Mouse (Mus musculus): Measurements from ENCODE around the gene Tagap1.
"Not testable (repeated sequence)": the region's sequence is repeated elsewhere in the genome, so short reads cannot be mapped to it uniquely, and the experiment has no call there.

Tagap1 gene

DNA sequence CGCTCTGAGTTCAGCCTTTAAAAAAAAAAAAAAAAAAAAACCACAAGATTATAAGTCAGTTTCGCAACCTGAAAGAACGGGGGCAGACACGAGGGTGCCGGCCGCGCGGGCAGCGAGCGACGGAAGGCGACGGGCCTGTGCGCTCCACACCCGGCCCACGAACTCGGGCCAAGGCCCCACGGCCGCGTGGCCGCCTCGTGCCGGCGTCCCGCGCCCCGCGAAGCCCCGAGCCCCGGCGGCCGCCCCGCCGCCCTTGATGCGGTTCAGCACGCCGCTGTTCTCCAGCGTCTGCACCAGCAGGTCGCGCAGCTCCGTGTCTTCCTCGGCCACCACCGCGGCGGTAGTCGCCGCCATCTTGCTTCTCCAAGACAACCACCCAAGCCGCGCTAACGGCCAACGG is at the start of gene Tagap1:
Tagap1 (minus strand) TSS at position 381 of the 400 bp plus-strand sequence.
- not testable (repeated sequence) for DNase-seq (ENCODE audit: extremely low read depth, low read depth)

DNA sequence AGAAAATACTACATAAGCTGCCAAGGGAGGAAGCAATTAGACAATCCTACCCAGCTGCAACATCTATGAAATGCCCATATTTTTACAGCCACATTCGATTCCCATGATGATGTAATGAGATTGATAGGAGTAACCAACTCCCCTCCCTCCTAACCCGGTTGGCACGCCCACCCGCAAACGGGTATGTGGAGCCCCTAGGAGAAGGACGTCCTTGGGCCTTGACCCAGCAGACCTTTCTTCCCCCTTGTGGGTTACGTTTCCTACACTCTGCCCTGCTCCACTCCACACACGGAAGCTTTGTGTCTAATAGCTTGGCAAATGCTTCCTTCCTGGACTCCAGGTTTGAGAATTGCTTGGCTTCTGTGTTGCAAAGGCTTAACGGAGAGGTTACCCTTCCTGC is 48.9 kb upstream of the Tagap1 start:
- not testable (repeated sequence) for DNase-seq (ENCODE audit: extremely low read depth, low read depth)

- not testable (repeated sequence) for DNase-seq (ENCODE audit: extremely low read depth, low read depth)
These were observed 48.5 kb upstream of the Tagap1 start for GRCm38 (mm10) chr17:7009440-7009839.

GRCm38 (mm10) chr17:7008885-7009284 is 47.9 kb upstream of the Tagap1 start:
- DNase-seq (ENCODE audit: extremely low read depth, low read depth) = not testable (repeated sequence)

- DNase-seq (ENCODE audit: extremely low read depth, low read depth) = not testable (repeated sequence)
These were observed 44.7 kb upstream of the Tagap1 start for GRCm38 (mm10) chr17:7005646-7006045.

GRCm38 (mm10) chr17:7003392-7003791 is 42.4 kb upstream of the Tagap1 start:
- DNase-seq (ENCODE audit: extremely low read depth, low read depth) = not testable (repeated sequence)

- not testable (repeated sequence) for DNase-seq (ENCODE audit: extremely low read depth, low read depth)
These were observed 41.0 kb upstream of the Tagap1 start for GRCm38 (mm10) chr17:7001790-7002585.

DNA sequence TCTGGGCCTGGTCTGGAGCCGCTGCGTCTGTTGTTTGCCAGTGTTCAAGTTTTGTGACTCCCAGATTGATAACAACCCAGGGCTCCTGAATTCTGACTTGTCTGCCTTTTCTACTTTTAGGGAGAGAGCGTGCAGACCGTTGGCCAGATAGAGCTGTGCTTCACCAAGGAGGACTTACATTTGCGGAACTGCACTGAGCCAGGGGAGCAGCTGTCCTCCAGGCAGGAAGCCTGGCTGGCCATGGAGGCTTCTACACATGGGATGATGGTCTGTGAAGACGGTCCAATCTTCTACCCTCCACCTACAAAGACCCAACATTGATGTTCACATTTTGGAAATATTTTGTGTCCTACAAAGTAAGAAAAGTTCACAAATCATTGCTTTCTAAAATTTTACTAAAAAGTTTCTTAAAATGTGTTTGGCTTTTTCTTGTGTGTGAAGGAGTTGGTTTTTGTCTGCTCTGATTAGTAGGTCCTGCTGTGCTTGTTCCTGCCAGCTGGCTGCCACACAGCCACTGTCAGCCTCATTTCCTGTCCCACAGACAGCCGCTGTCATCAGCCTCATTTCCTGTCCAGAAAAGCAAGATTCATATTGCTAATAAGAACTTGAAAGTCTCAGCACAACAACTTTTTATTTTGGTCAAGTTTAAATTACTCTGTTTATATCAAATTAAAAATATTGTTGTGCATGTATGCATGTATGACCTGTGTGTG is 37.0 kb upstream of the Tagap1 start:
- not testable (repeated sequence) for DNase-seq (ENCODE audit: extremely low read depth, low read depth)

DNA sequence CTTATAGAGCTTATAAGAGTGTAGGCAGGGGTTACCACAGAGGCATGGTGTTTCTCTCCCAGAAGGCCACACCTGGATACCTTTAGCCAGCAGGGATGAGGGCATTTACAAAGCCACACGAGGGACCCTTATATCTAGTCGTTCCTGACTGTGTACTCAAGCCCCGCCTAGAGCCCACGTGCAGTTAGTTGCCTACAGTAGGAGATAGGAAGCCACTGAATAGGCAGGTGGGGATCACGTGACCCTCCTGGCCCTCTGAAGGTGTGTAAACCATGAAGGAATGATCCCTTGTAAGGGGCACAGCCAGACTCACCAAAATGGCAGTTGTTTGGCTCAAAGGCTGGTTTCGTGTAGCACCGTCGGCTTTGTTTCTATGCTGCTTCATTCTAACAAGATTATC is 35.9 kb upstream of the Tagap1 start:
- not testable (repeated sequence) for DNase-seq (ENCODE audit: extremely low read depth, low read depth)

DNA sequence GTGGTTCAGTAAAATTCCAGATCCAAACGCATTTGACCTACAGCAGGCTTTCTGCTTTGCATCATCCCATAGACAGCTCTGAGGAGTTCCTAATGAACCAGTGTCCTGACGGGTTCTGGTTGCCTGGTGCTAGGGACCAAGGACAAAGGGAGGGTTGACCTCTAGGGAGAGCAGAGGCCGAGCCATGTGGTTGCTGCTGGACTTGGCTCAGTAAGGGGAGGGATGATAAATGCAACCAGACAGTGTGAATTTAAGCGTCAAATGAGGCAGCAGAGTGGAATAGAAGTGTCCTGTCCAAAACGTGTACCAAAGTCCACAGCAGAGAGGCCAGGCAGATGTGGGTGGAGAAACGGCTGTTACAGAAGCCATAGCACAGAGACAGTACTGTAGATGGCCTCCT is 34.5 kb upstream of the Tagap1 start:
- DNase-seq (ENCODE audit: extremely low read depth, low read depth) = not testable (repeated sequence)

DNA sequence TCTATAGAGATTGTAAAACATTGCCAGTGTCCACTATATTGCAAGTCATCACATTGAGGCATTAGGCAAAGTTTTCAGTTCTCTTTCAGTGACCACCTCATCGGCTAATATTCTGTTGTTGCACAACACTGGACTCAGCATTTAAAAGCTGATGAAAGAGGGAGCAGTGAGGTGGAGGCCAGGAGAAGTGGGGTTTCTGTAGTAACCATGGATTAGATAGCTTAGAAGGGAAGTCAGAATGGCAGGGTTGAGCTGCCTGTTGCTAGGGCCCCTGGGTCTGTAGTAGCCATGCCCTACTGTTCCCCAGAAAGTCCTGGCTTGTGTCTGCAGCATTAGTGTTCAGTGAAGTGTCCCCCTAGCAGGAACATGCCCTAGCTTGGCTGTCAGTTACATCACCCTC is 25.2 kb upstream of the Tagap1 start:
- DNase-seq (ENCODE audit: extremely low read depth, low read depth) = not testable (repeated sequence)

- not testable (repeated sequence) for DNase-seq (ENCODE audit: extremely low read depth, low read depth)
These were observed 19.2 kb upstream of the Tagap1 start for GRCm38 (mm10) chr17:6980144-6980543.

GRCm38 (mm10) chr17:6979380-6979779 is 18.4 kb upstream of the Tagap1 start:
- not testable (repeated sequence) for DNase-seq (ENCODE audit: extremely low read depth, low read depth)

- not testable (repeated sequence) for DNase-seq (ENCODE audit: extremely low read depth, low read depth)
These were observed 17.6 kb upstream of the Tagap1 start, which contains the start of gene Gm49721 for GRCm38 (mm10) chr17:6978287-6979248. TSS of gene Gm49721 (plus strand) at chr17:6978904.

GRCm38 (mm10) chr17:6974985-6975384 is 14.0 kb upstream of the Tagap1 start:
- DNase-seq (ENCODE audit: extremely low read depth, low read depth) = not testable (repeated sequence)

DNA sequence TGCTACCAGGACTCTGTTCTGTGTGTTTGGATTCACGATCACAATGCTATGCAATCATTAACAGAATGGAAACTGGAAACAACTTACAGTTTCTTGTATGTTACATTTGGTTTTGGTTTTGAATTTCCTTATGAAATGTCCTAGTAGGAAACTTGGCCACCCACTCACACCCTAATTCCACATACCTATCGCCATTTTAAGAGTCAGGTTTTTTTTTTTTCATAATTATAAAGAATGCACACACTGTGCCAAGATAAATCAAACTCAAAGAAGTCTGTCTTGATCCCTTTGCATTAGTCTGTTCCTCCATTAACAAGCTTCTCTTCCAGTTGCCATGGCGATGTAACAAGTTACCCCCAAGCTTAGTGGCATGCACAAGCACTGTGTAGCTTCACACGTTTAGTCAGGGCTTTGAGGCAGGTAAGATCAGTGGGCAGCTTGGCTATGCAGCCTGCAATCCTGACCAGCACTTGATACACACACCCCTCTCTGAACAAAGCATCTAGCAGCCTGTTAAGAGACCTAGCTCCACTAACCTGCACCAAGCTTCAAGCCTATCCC is 12.0 kb upstream of the Tagap1 start:
- DNase-seq (ENCODE audit: extremely low read depth, low read depth) = not testable (repeated sequence)

- not testable (repeated sequence) for DNase-seq (ENCODE audit: extremely low read depth, low read depth)
These were observed 10.3 kb upstream of the Tagap1 start for GRCm38 (mm10) chr17:6971238-6971637.

DNA sequence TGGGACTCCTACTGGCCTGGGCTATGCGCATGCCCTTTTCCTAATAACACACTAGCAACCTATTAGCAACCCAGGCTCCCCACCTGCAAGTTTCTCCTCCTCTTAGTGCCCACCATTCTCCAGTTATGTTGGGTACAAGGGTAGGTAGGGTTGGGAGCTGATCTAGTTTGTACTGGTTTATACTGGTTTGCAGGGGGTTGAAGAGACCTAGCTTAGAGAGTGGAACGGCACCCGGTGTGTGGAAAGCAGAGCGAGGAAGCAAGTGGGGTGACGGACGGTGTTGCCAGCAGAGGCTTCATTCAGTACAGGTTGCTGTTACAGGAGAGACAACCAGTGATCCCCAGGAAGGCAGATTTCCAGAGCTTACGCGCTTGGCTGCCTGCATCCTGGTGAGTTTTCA is 9.4 kb upstream of the Tagap1 start, which contains the start of gene Rnaset2b:
Rnaset2b (plus strand) TSS at position 301 of the 400 bp plus-strand sequence.
- DNase-seq (ENCODE audit: extremely low read depth, low read depth) = not testable (repeated sequence)

- not testable (repeated sequence) for DNase-seq (ENCODE audit: extremely low read depth, low read depth)
These were observed 6.7 kb upstream of the Tagap1 start for GRCm38 (mm10) chr17:6967673-6968072.

GRCm38 (mm10) chr17:6965364-6965763 is 4.4 kb upstream of the Tagap1 start:
- DNase-seq (ENCODE audit: extremely low read depth, low read depth) = not testable (repeated sequence)

DNA sequence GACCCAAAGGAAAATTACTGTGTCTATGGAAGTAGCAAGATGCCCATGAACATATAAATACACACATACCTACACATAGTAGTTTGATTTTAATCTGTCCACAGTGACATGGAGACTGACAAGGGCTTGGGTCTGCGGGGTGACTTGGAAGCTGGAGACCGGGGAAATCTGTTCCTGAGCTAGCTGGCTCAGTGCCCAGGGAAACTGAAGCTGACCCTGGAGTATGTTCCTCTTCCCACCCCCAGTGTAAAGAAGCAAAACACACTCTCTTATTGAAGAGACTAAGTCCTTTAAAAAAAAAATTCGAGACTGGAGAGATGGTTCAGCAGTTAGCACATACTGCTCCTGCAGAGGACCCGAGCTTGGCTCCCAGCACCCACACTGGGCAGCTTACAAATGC is 2.0 kb upstream of the Tagap1 start:
- not testable (repeated sequence) for DNase-seq (ENCODE audit: extremely low read depth, low read depth)

Data from MEL-GATA-1-ER (cell line).